Mouse (Mus musculus): ENCODE results near the gene Ncam1. TPM values are rescaled to one million over a fixed set of nuclear protein-coding genes. Genes with fewer than 3 reads are reported as not detected.

Ncam1 gene
- polyA plus RNA-seq, 1 experiment from 2014 or later: 29.8 TPM

GRCm38 (mm10) chr9:49514306-49514705 lies 284.4 kb downstream of the Ncam1 start:
- Histone ChIP-seq H3K4me1 (no peaks in the 10 kb centered on the region; the same call in 1 of the 2 replicates), H3K27me3 (ENCODE audit: insufficient read depth, poor library complexity, severe bottlenecking) (no peaks in the 10 kb centered on the region), H3K27ac (no peak overlapping the region), H3K36me3 (no peaks in the 10 kb centered on the region), H3K4me3 (no peak overlapping the region), H3K9me3 (no peaks in the 10 kb centered on the region)
- DNase-seq (ENCODE audit: low spot score): no peak
- 63% methylated on average over 2 of the region's 2 CpGs for WGBS

DNA sequence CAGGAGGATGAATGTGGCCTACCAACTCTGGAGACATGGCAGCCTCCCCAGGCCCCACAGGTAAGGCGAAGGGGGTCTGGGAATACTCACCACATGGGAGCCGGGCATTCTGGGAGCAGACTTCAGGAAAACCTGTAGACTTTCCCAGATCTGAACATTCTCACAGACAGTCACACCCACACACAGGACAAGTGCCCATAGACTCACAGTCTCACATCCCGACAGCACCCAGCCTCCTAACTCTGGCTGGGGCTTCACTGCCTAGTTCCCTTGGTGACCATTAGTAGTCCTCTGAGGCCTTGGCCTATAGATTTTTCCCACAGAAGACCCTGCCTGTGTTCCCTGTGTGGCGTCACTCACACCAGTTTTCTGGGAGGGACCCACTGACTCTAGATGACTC lies 288.1 kb downstream of the Ncam1 start:
- peaks cover 3% of the 10 kb centered on the region; the same call in 1 of the 2 replicates for H3K36me3 ChIP-seq
- WGBS: 88% methylated on average over 4 of the region's 4 CpGs

GRCm38 (mm10) chr9:49509628-49510027 lies 289.1 kb downstream of the Ncam1 start:
- Histone ChIP-seq H3K27ac (no peak overlapping the region), H3K4me1 (0 out of 2 replicates have a peak, but pooled peaks cover 4% of the 10 kb centered on the region), H3K36me3 (peaks cover 3% of the 10 kb centered on the region; the same call in 1 of the 2 replicates), H3K27me3 (ENCODE audit: insufficient read depth, poor library complexity, severe bottlenecking) (peaks cover 4% of the 10 kb centered on the region; the same call in 1 of the 2 replicates), H3K9me3 (no peaks in the 10 kb centered on the region), H3K4me3 (no peak overlapping the region)
- WGBS: 90% methylated on average over 8 of the region's 8 CpGs
- DNase-seq (ENCODE audit: low spot score): no peak

More for the DNA sequence above, 288.1 kb downstream of the Ncam1 start:
- Histone ChIP-seq H3K9me3 (no peaks in the 10 kb centered on the region), H3K4me1 (peaks cover 4% of the 10 kb centered on the region; the same call in 1 of the 2 replicates), H3K27ac (no peak overlapping the region), H3K4me3 (no peak overlapping the region), H3K27me3 (ENCODE audit: insufficient read depth, poor library complexity, severe bottlenecking) (peaks cover 4% of the 10 kb centered on the region; the same call in 1 of the 2 replicates)
- no peak for DNase-seq (ENCODE audit: low spot score)

DNA sequence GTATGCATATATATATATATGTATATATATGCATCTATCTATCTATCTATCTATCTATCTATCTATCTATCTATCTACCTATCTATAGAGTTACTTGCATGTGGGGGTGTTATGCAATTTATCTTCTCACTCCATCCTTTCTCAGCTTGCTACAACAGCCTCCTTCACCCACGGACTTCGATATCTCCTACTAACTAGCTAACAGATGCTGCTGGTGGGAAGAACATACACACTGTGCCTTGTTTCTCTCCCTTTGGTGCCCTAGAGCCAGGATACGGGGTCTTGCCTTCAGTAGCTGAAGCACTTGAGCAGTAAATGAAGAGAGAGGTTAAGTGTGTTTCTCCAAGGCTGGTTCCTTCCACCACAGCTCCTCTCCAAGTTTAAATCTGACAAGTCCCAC lies 289.6 kb downstream of the Ncam1 start:
- H3K36me3 ChIP-seq: peaks cover 3% of the 10 kb centered on the region; the same call in 1 of the 2 replicates

DNA sequence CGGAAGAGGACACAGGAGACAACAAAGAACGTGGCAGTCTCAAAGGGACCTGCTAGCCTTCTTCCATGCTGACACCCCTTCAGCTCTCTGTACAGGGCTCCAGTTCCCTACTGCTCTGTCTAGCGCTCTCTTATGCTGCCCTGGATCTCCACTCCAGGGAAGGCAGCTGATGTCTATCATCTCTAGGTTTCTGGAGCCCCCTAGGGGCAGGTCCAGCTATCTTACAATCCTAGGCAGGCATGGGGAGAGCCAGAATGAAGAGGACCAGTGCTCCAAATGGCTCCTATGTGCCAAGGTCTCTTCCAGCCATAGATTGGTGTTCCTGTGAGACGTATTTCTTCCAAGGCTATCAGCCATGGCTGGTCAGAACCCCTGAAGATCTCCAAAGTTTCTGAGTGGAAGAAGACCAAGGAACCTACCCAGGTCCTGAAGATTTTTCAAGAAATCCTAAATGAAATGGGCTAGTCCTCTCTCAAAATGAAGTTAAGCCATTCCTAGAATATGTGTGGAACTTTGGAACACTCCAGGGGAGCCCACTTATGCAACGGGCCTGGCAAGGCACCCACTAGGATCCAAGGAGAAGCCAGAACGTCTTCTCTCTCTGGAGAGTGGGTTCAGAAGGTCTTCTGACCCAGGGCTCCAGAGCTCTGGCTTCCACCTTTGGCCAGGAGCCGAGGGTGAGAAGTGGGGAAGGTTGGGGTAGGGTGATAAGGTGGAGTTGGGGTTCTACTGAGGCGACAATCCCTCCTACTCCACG lies 290.7 kb downstream of the Ncam1 start:
- 76% methylated on average over 9 of the region's 9 CpGs for WGBS
- Histone ChIP-seq H3K27me3 (ENCODE audit: insufficient read depth, poor library complexity, severe bottlenecking) (peaks cover 4% of the 10 kb centered on the region; the same call in 1 of the 2 replicates), H3K36me3 (peaks cover 3% of the 10 kb centered on the region; the same call in 1 of the 2 replicates), H3K4me3 (no peak overlapping the region), H3K27ac (no peak overlapping the region), H3K4me1 (0 out of 2 replicates have a peak, but pooled peaks cover 4% of the 10 kb centered on the region), H3K9me3 (no peaks in the 10 kb centered on the region)
- DNase-seq (ENCODE audit: low spot score): no peak

More for the DNA sequence above, 289.6 kb downstream of the Ncam1 start:
- peaks cover 4% of the 10 kb centered on the region; the same call in 1 of the 2 replicates for H3K27me3 ChIP-seq (ENCODE audit: insufficient read depth, poor library complexity, severe bottlenecking)
- no peak overlapping the region for H3K27ac ChIP-seq
- no peaks in the 10 kb centered on the region for H3K9me3 ChIP-seq
- 0 out of 2 replicates have a peak, but pooled peaks cover 4% of the 10 kb centered on the region for H3K4me1 ChIP-seq
- no peak for DNase-seq (ENCODE audit: low spot score)
- H3K4me3 ChIP-seq: no peak overlapping the region
- WGBS: 96% methylated on average over 3 of the region's 3 CpGs

DNA sequence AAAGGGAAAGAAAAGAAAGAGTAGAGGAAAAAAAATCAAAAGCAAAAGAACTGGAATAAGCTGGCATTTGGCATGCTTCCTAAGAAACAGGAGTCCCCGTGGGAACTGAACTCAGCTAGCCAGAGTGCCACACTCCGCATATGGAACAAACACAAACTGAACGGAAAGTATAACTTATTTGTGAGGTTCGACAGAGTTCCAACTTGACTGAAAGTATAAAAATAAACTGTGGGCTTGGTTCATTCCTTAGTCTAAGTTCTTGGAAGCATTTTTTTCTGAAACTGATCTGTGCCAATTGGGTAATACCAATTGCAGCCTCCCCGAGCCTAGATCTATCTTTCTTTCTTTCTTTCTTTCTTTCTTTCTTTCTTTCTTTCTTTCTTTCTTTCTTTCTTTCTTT lies 294.1 kb downstream of the Ncam1 start:
- Histone ChIP-seq H3K27me3 (ENCODE audit: insufficient read depth, poor library complexity, severe bottlenecking) (peaks cover 4% of the 10 kb centered on the region; the same call in 1 of the 2 replicates), H3K9me3 (no peaks in the 10 kb centered on the region), H3K4me3 (no peak overlapping the region), H3K4me1 (0 out of 2 replicates have a peak, but pooled peaks cover 4% of the 10 kb centered on the region), H3K27ac (no peak overlapping the region), H3K36me3 (peaks cover 3% of the 10 kb centered on the region; the same call in 1 of the 2 replicates)
- WGBS: 83% methylated on average over 5 of the region's 5 CpGs
- DNase-seq (ENCODE audit: low spot score): no peak

DNA sequence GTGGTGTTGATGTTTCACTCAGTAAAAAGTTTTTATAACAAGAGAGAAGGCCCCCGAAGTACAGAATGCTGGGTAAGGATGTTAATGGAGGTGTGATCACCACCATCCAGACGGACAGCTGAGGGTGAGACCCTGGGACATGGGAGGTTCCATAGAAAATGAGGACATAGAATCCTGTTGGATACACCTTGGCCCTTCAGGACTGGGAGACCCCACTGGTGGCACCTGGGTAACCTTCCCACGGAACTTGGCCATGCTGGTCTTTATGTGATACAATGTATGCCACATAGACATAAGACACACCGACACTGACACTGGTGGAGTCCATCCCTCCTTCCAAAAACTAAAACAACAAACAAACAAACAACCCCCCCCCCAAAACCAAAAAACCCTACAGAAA lies 296.5 kb downstream of the Ncam1 start:
- no peak for DNase-seq (ENCODE audit: low spot score)
- no peak overlapping the region for H3K27ac ChIP-seq
- H3K9me3 ChIP-seq: no peaks in the 10 kb centered on the region
- H3K4me3 ChIP-seq: no peak overlapping the region
- 0 out of 2 replicates have a peak, but pooled peaks cover 3% of the 10 kb centered on the region for H3K36me3 ChIP-seq
- 86% methylated on average over 4 of the region's 4 CpGs for WGBS
- H3K27me3 ChIP-seq (ENCODE audit: insufficient read depth, poor library complexity, severe bottlenecking): peaks cover 4% of the 10 kb centered on the region; the same call in 1 of the 2 replicates
- no peaks in the 10 kb centered on the region for H3K4me1 ChIP-seq

DNA sequence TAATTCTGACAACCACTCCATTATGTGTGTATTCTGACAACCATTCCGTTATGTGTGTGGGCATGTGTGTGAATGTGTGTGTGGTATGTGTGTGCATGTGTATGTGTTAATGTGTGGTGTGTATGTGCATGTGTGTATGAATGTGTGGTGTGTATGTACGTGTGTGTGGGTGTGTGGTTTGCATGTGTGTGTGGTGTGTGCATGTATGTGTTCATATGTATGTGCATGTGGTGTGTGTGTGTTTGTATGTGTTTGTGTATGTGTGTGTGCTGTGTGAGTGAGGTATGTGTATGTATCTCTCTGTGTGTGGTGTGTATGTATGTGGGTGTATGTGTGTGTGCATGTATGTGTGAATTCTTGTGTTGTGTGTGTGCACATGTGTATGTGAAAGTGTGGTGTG lies 298.8 kb downstream of the Ncam1 start:
- no peak for DNase-seq (ENCODE audit: low spot score)
- WGBS: 84% methylated on average over 2 of the region's 2 CpGs

DNA sequence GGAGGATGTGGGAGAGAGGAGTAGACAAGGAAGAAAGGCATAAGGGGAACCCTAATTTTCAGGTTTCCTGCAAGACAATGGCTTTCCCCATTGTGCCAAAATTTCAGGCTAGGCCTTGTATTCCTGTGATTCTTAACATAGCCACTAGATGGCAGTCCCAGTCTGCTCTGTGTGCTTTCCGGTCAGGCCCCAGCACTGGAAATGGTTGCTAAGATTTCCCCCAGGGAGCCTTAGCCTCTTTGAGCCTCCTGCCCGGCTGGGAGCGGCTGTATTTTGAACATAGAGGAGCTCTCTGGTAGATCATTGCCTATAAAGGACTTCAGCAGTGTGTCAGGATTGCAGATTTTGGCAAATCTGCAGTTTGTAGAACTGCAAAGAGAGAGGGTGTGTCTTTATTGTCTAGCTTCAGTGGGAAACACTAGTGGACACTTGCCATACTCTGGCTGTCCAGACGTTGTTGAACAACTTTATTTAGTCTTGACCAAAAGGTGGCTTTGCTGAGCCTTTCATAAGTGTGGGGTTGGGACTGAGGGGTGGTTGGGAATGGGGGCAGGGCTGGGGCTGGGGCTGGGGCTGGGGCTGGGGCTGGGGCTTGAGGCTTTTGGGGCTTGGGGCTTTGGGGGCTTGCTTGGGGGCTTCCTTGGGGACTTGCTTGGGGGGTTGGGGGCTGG lies 304.6 kb downstream of the Ncam1 start:
- no peaks in the 10 kb centered on the region for H3K9me3 ChIP-seq
- 5% methylated on average over 4 of the region's 4 CpGs for WGBS
- no peak overlapping the region for H3K4me3 ChIP-seq
- no peaks in the 10 kb centered on the region for H3K4me1 ChIP-seq
- H3K36me3 ChIP-seq: no peaks in the 10 kb centered on the region
- DNase-seq (ENCODE audit: low spot score): peak; percentile 33
- H3K27ac ChIP-seq: no peak overlapping the region
- no peaks in the 10 kb centered on the region for H3K27me3 ChIP-seq (ENCODE audit: insufficient read depth, poor library complexity, severe bottlenecking)

More for the DNA sequence above, 298.8 kb downstream of the Ncam1 start:
- Histone ChIP-seq H3K27me3 (ENCODE audit: insufficient read depth, poor library complexity, severe bottlenecking) (no peaks in the 10 kb centered on the region), H3K36me3 (no peaks in the 10 kb centered on the region), H3K27ac (no peak overlapping the region), H3K9me3 (no peaks in the 10 kb centered on the region), H3K4me3 (no peak overlapping the region), H3K4me1 (no peaks in the 10 kb centered on the region)

DNA sequence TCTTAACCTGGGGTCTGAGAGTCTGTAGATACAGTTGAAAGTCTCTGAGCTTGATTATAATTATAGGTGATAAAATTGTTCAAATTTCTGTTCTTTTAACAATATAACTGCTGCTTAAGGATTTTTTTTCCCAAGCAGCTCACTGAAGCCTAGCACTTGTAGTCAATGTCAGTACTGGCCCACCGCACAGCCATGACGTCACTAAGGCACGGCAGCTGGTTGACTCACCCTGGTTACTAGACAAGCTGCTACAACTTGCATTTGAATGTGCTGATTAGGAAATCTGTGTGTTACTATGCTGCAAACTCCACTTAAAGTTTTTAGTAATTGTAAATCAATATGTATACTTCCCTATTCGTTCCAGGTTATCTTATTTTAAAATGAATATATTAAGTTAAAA lies 308.1 kb downstream of the Ncam1 start:
- H3K27me3 ChIP-seq (ENCODE audit: insufficient read depth, poor library complexity, severe bottlenecking): no peaks in the 10 kb centered on the region
- peaks cover 2% of the 10 kb centered on the region; the same call in 1 of the 2 replicates for H3K4me1 ChIP-seq
- DNase-seq (ENCODE audit: low spot score): no peak
- H3K36me3 ChIP-seq: no peaks in the 10 kb centered on the region
- 87% methylated on average over 4 of the region's 4 CpGs for WGBS
- H3K27ac ChIP-seq: no peak overlapping the region
- no peak overlapping the region for H3K4me3 ChIP-seq
- H3K9me3 ChIP-seq: no peaks in the 10 kb centered on the region

GRCm38 (mm10) chr9:49488912-49489895 lies 309.5 kb downstream of the Ncam1 start:
- Histone ChIP-seq H3K9me3 (no peaks in the 10 kb centered on the region), H3K4me3 (no peak overlapping the region), H3K27ac (no peak overlapping the region), H3K27me3 (ENCODE audit: insufficient read depth, poor library complexity, severe bottlenecking) (no peaks in the 10 kb centered on the region), H3K36me3 (no peaks in the 10 kb centered on the region), H3K4me1 (peaks cover 5% of the 10 kb centered on the region; the same call in 1 of the 2 replicates)
- peak; percentile 87 for DNase-seq (ENCODE audit: low spot score)
- WGBS: 33% methylated on average over 16 of the region's 16 CpGs

DNA sequence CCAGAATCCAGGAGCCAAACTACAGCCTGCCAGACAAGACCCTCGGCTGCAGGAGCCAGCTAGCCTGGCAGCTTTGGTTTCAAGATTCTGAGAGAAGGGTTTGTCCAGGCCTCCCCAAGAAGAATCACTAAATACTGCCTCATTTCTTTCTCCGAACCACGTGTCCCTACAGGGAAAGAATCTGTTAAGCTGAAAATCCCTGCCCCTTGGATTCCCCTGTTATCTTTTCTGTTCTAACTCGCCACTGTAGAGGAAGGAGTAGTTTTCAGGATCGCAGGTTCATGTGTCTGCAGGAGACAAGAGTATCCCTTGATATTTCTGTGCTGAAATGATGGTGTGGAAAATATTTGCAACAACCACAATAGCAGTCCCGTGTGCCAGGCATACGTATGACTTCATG lies 310.5 kb downstream of the Ncam1 start:
- DNase-seq (ENCODE audit: low spot score): no peak
- no peaks in the 10 kb centered on the region for H3K36me3 ChIP-seq
- H3K4me1 ChIP-seq: peaks cover 7% of the 10 kb centered on the region; the same call in 1 of the 2 replicates
- H3K9me3 ChIP-seq: no peaks in the 10 kb centered on the region
- H3K27me3 ChIP-seq (ENCODE audit: insufficient read depth, poor library complexity, severe bottlenecking): no peaks in the 10 kb centered on the region
- no peak overlapping the region for H3K4me3 ChIP-seq
- WGBS: 64% methylated on average over 7 of the region's 7 CpGs
- no peak overlapping the region for H3K27ac ChIP-seq
